Mouse (Mus musculus): ENCODE results near the gene Arpc4. TPM values are rescaled to one million over a fixed set of nuclear protein-coding genes. Genes with fewer than 3 reads are reported as not detected.

The Arpc4 gene
- total and polyA plus RNA-seq, 3 experiments, result 231 to 375 TPM; not detected in 1

DNA sequence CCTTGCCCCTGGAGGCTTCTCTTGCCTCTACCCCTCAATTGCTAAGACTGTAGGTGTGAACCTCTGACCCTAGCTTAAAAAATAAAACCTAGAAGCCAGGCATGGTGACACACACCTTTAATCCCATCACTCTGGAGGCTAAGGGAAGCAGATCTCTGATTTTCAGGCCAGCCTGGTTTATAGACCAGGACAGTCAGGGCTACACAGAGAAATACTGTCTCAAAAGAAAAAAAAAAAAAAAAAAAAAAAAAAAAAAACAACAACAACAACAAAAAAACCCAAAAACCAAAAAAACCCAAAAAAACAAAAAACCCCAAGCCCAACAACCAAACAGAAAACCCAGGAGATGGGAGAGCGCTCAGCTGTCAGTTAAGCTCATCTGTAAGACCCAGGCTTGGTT lies 10.3 kb upstream of the Arpc4 start:
- Histone ChIP-seq H3K9me3 (replicated peaks; ENCODE audit: insufficient read depth, low read length) (no peaks in the 10 kb centered on the region), H3K4me1 (ENCODE audit: control insufficient read depth in 1 of 2, insufficient read depth in 2 of 2, low read length in 2 of 2) (no peaks in the 10 kb centered on the region), H3K36me3 (ENCODE audit: control insufficient read depth in 1 of 2, insufficient read depth in 2 of 2, low read length in 2 of 2) (no peaks in the 10 kb centered on the region; a peak in 1 of 4 replicates), H3K4me3 (ENCODE audit: control insufficient read depth in 1 of 2, insufficient read depth in 1 of 2, low read depth in 2 of 2, low read length in 2 of 2) (no peak overlapping the region), H3K79me2 (ENCODE audit: control insufficient read depth, insufficient read depth, low read length, poor library complexity) (no peaks in the 10 kb centered on the region), H3K27me3 (ENCODE audit: control insufficient read depth in 1 of 2, insufficient read depth in 2 of 2, low read length in 2 of 2) (no peaks in the 10 kb centered on the region), H3K27ac (ENCODE audit: control insufficient read depth, low read depth, low read length) (no peak overlapping the region), H3K9ac (ENCODE audit: control insufficient read depth, low read depth, low read length, poor library complexity, severe bottlenecking) (no peak overlapping the region)
- TF ChIP-seq GATA1 (IDR thresholded peaks at IDR 0.05; ENCODE audit: low read depth, low read length) (no peak), CTCF (IDR thresholded peaks at IDR 0.05 in 2 of 3, conservative IDR thresholded peaks at IDR 0.05 in 1 of 3; ENCODE audit: control insufficient read depth in 1 of 3, insufficient read depth in 1 of 3, low read depth in 2 of 3, low read length in 3 of 3, poor library complexity in 1 of 3, severe bottlenecking in 1 of 3) (no peak), KAT2A (conservative IDR thresholded peaks at IDR 0.05; ENCODE audit: low read depth, low read length) (no peak), EP300 (IDR thresholded peaks at IDR 0.05; ENCODE audit: low read depth in 1 of 2, low read length in 2 of 2) (no peak), MXI1 (IDR thresholded peaks at IDR 0.05; ENCODE audit: low read depth, low read length) (no peak), ZMIZ1 (IDR thresholded peaks at IDR 0.05; ENCODE audit: low read depth, low read length) (no peak), SMC3 (IDR thresholded peaks at IDR 0.05; ENCODE audit: low read depth, low read length) (no peak), JUND (IDR thresholded peaks at IDR 0.05; ENCODE audit: low read depth, low read length) (no peak), ETS1 (IDR thresholded peaks at IDR 0.05; ENCODE audit: low read depth, low read length) (no peak), USF1 (IDR thresholded peaks at IDR 0.05; ENCODE audit: low read depth, low read length) (no peak), TCF12 (IDR thresholded peaks at IDR 0.05; ENCODE audit: low read depth, low read length) (no peak), E2F4 (IDR thresholded peaks at IDR 0.05; ENCODE audit: borderline replicate concordance, low read depth, low read length) (no peak), NRF1 (IDR thresholded peaks at IDR 0.05; ENCODE audit: insufficient read depth, low read depth, low read length, poor library complexity, severe bottlenecking) (no peak), TBP (IDR thresholded peaks at IDR 0.05; ENCODE audit: low read depth, low read length) (no peak), RCOR1 (IDR thresholded peaks at IDR 0.05; ENCODE audit: low read depth, low read length) (no peak), ZC3H11A (IDR thresholded peaks at IDR 0.05; ENCODE audit: low read depth, low read length) (no peak), MAFK (IDR thresholded peaks at IDR 0.05; ENCODE audit: borderline replicate concordance, low read depth, low read length) (no peak)
- DNase-seq (ENCODE audit: low read depth, low spot score), result no peak

DNA sequence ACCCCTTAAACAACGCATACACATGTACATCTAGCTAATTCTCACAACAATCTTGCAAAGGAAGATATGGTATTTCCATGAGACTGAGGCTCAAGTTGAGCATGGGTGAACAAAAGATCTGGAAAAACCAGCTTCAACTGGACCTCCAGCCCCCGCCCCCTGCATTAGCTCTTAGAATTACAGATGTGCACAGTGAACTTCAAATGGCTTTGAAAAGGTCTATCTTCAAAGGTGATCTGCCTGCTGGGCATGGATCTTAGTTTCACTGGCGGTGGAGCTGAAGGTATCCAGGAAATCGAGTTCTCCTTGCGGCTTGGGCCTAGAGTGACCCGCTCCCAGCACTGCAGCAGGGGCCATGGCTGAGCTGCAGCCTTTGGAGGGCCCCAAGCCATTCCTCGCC lies 9.8 kb upstream of the Arpc4 start:
- H3K36me3 ChIP-seq (ENCODE audit: control insufficient read depth in 1 of 2, insufficient read depth in 2 of 2, low read length in 2 of 2), result no peaks in the 10 kb centered on the region; a peak in 1 of 4 replicates

More for the DNA sequence above, 9.8 kb upstream of the Arpc4 start:
- Histone ChIP-seq H3K4me1 (ENCODE audit: control insufficient read depth in 1 of 2, insufficient read depth in 2 of 2, low read length in 2 of 2) (no peaks in the 10 kb centered on the region), H3K4me3 (ENCODE audit: control insufficient read depth in 1 of 2, insufficient read depth in 1 of 2, low read depth in 2 of 2, low read length in 2 of 2) (no peak overlapping the region), H3K9ac (ENCODE audit: control insufficient read depth, low read depth, low read length, poor library complexity, severe bottlenecking) (no peak overlapping the region), H3K79me2 (ENCODE audit: control insufficient read depth, insufficient read depth, low read length, poor library complexity) (no peaks in the 10 kb centered on the region), H3K27ac (ENCODE audit: control insufficient read depth, low read depth, low read length) (no peak overlapping the region), H3K27me3 (ENCODE audit: control insufficient read depth in 1 of 2, insufficient read depth in 2 of 2, low read length in 2 of 2) (no peaks in the 10 kb centered on the region), H3K9me3 (replicated peaks; ENCODE audit: insufficient read depth, low read length) (no peaks in the 10 kb centered on the region)
- no peak for DNase-seq (ENCODE audit: low read depth, low spot score)
- TF ChIP-seq NELFE (IDR thresholded peaks at IDR 0.05; ENCODE audit: low read depth, low read length) (no peak), ZC3H11A (IDR thresholded peaks at IDR 0.05; ENCODE audit: low read depth, low read length) (no peak), MEF2A (IDR thresholded peaks at IDR 0.05; ENCODE audit: extremely low read depth, insufficient replicate concordance, low read depth, low read length, poor library complexity, severe bottlenecking) (no peak), E2F4 (IDR thresholded peaks at IDR 0.05; ENCODE audit: borderline replicate concordance, low read depth, low read length) (no peak), RAD21 (IDR thresholded peaks at IDR 0.05; ENCODE audit: low read depth, low read length) (no peak), NRF1 (IDR thresholded peaks at IDR 0.05; ENCODE audit: insufficient read depth, low read depth, low read length, poor library complexity, severe bottlenecking) (no peak), CHD2 (IDR thresholded peaks at IDR 0.05; ENCODE audit: low read length) (no peak), MAFK (IDR thresholded peaks at IDR 0.05; ENCODE audit: borderline replicate concordance, low read depth, low read length) (no peak), USF2 (IDR thresholded peaks at IDR 0.05; ENCODE audit: borderline replicate concordance in 1 of 2, insufficient read depth in 1 of 2, low read depth in 1 of 2, low read length in 2 of 2) (no peak), CTCF (IDR thresholded peaks at IDR 0.05 in 2 of 3, conservative IDR thresholded peaks at IDR 0.05 in 1 of 3; ENCODE audit: control insufficient read depth in 1 of 3, insufficient read depth in 1 of 3, low read depth in 2 of 3, low read length in 3 of 3, poor library complexity in 1 of 3, severe bottlenecking in 1 of 3) (no peak), KAT2A (conservative IDR thresholded peaks at IDR 0.05; ENCODE audit: low read depth, low read length) (no peak), TCF12 (IDR thresholded peaks at IDR 0.05; ENCODE audit: low read depth, low read length) (no peak), ZNF384 (IDR thresholded peaks at IDR 0.05; ENCODE audit: low read depth, low read length) (no peak), ZKSCAN1 (IDR thresholded peaks at IDR 0.05; ENCODE audit: low read depth, low read length) (no peak)

Measured in MEL (cell line).